Mouse (Mus musculus): ENCODE data around the gene Ppm1d. TPM values are rescaled to one million over a fixed set of nuclear protein-coding genes. Genes with fewer than 3 reads are reported as not detected.
A peak's percentile ranks its signal among the peaks of the same experiment; 100 is the strongest.

The Ppm1d gene
- polyA plus RNA-seq, 1 experiment from 2014 or later, result 18.1 TPM

DNA sequence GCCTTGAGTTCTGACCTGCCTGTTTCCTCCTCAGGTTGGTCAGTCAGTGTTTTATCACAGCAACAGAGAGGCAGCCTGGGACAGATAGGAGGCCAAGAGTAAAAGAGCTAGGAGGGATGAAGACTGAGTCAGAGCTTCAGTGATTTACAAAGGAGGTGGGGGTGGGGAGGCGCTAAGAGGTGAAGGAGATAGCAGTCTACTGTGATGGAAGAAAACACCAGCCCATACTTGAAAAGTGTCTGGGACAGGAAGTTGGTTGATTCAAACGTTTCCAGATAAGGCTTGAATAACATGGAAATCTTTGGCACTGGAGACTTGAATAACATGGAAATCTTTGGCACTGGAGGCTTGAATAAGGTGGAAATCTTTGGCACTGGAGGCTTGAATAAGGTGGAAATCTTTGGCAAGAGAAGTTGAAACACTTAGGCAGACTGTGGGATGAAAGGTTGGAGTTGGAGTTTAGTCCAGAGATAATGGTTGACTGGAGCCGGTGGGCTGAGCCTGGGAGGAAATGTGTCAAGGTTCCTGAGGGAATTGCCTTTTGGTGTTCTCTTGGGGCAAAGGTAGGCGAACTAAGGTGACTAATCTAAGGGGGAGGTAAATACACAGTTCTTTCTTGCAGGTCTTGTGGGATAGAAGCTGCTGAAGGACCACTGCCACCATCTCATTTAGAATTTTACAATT, 4.3 kb upstream of the Ppm1d start:
- Histone ChIP-seq H3K36me3 (replicated peaks) (no peaks in the 10 kb centered on the region), H3K27me3 (replicated peaks) (no peaks in the 10 kb centered on the region), H3K9me3 (no peaks in the 10 kb centered on the region), H3K4me2 (no peak overlapping the region), H3K4me3 (no peak overlapping the region), H3K27ac (no peak overlapping the region), H3K4me1 (peaks cover 7% of the 10 kb centered on the region; the same call in 1 of the 2 replicates), H3K9ac (no peak overlapping the region)
- no peak for ATAC-seq (replicated peaks)
- 78% methylated on average over 4 of the region's 4 CpGs for WGBS

DNA sequence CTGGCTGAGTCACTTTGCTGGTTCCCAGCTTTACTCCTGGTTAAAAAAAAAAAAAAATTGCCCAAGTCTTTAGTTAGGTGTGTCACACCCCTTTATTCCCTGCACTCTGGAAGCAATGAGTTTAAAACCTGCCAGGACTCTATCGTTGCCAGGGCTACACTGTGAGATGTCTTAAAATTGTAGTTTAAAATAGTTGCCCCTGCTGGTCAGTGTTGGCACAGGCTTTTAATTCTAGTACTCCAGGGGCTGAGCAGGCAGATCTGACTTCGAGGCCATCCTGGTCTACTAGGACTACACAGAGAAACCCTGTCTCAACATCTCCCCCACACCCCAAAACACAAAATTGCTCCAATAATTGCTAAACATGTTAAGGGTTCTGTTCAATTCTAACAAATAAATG, 2.2 kb upstream of the Ppm1d start:
- WGBS, result 76% methylated on average over 2 of the region's 2 CpGs
- no peak overlapping the region for H3K27ac ChIP-seq
- ATAC-seq (replicated peaks), result no peak
- H3K36me3 ChIP-seq (replicated peaks), result no peaks in the 10 kb centered on the region
- no peak overlapping the region for H3K4me2 ChIP-seq
- peaks cover 25% of the 10 kb centered on the region for H3K4me1 ChIP-seq
- H3K27me3 ChIP-seq (replicated peaks), result no peaks in the 10 kb centered on the region
- H3K9me3 ChIP-seq, result no peaks in the 10 kb centered on the region
- no peak overlapping the region for H3K9ac ChIP-seq
- H3K4me3 ChIP-seq, result no peak overlapping the region

DNA sequence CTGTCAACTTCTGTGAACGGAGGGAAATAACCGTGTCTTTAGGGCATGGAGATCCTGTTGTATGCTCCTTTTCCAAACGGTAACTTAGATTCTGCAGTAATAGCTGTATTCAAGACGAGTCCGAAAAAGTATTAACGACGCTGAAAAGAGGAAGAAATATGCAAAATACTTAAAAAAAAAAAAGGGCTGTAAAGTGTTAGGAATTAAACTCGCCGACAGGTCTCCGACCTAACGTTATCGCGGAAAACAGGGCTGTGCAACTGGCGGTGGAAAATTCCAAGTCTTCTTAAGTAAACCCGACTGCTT, 684 bp upstream of the Ppm1d start:
- peak overlapping the region; percentile 49; the same call in 1 of the 2 replicates for H3K9ac ChIP-seq
- no peaks in the 10 kb centered on the region for H3K9me3 ChIP-seq
- under 1% methylated on average over 15 of the region's 15 CpGs for WGBS
- ATAC-seq (replicated peaks), result no peak
- peak overlapping the region; percentile 64 for H3K27ac ChIP-seq
- H3K4me2 ChIP-seq, result peak overlapping the region; percentile 98
- H3K4me3 ChIP-seq, result peak overlapping the region; percentile 69
- H3K4me1 ChIP-seq, result peaks cover 31% of the 10 kb centered on the region
- no peaks in the 10 kb centered on the region for H3K27me3 ChIP-seq (replicated peaks)
- no peaks in the 10 kb centered on the region for H3K36me3 ChIP-seq (replicated peaks)

DNA sequence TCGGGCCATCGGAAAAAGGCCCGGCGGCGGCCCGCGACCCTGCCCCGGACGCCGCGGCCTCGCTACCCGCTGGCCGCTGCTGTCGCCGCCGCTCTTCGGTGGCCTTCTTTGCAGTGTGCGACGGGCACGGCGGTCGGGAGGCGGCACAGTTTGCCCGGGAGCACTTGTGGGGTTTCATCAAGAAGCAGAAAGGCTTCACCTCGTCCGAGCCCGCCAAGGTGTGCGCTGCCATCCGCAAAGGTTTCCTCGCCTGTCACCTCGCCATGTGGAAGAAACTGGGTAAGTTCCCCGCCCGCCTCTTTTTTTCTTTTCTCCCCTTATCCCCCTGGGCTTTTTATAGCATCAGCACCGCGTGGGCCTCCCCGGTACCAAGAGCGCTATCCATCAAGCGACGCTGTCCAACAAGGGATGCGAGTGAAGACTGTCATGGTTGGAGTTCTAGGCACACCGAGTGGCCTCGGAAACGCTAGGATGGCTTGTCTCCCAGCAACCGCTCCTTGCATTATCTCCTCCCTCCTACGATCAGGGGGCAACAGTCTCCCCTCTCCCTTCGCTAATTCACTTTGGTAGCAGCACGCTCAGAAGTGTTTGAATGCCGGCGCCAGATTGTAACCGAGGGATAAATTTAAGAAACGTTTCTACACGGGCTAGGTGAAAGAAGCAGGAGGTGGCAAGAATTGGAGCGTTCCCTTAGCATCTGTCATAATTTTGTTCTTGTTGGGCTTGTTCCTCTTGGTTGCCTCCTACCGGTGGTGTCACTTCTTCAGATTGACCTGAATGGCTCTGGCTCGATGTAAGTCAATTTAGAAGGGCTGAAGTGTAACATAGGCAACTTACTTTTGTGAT, 824 bp downstream of the Ppm1d start:
- peak overlapping the region; percentile 65 for H3K4me2 ChIP-seq
- H3K4me3 ChIP-seq, result peak overlapping the region; percentile 69
- no peaks in the 10 kb centered on the region for H3K27me3 ChIP-seq (replicated peaks)
- ATAC-seq (replicated peaks), result peak; percentile 68
- no peaks in the 10 kb centered on the region for H3K9me3 ChIP-seq
- peak overlapping the region; percentile 90 for H3K27ac ChIP-seq
- H3K4me1 ChIP-seq, result peaks cover 31% of the 10 kb centered on the region
- peak overlapping the region; percentile 61 for H3K9ac ChIP-seq
- under 1% methylated on average over 56 of the region's 56 CpGs for WGBS
- no peaks in the 10 kb centered on the region for H3K36me3 ChIP-seq (replicated peaks)

DNA sequence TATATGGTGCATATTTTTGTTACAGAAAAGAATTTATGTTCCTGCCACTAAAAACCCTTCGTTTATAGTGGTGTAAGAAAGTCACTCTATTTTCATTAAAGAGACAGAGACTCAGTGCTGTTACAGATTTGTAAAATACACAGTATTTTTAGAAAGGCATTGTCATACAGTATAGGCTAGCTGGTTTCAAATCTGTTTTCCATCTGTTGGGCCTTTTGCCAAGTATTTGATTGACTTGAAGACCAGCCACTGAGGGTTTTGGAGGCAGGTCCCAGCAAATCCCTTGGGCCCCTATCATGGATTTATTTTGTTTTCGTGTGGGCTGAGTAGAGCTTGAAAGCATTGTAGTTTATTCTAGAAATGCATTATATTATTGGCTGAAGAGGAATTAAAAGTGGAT, 1.8 kb downstream of the Ppm1d start:
- peaks cover 31% of the 10 kb centered on the region for H3K4me1 ChIP-seq
- peak overlapping the region; percentile 69 for H3K4me3 ChIP-seq
- H3K9me3 ChIP-seq, result no peaks in the 10 kb centered on the region
- 25% methylated on average over 2 of the region's 2 CpGs for WGBS
- ATAC-seq (replicated peaks), result no peak
- 0 out of 2 replicates have a peak overlapping the region, but pooled peaks have one; percentile 29 for H3K27ac ChIP-seq
- H3K27me3 ChIP-seq (replicated peaks), result no peaks in the 10 kb centered on the region
- H3K36me3 ChIP-seq (replicated peaks), result no peaks in the 10 kb centered on the region
- peak overlapping the region; percentile 61; the same call in 1 of the 2 replicates for H3K9ac ChIP-seq
- peak overlapping the region; percentile 65 for H3K4me2 ChIP-seq

DNA sequence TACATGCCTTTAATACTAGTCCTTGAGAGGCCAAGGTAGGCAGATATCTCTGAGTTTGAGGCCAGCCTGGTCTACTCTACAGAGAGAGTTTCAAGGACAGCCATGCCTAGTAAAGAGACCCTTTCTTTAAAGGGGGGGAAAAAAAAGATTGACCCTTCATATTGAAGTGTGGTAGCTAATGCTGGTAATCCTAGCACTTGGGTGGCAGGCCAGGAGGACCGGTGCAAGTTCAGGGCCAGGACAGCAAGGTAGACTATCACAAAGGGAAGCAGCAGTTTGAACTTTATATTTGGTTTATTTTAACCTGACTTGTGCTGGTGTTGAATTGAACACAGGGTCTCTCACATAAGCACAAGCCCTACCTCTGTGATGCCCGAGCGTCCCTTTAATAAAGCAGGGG, 2.3 kb downstream of the Ppm1d start:
- ATAC-seq (replicated peaks), result no peak
- H3K4me1 ChIP-seq, result peaks cover 31% of the 10 kb centered on the region

DNA sequence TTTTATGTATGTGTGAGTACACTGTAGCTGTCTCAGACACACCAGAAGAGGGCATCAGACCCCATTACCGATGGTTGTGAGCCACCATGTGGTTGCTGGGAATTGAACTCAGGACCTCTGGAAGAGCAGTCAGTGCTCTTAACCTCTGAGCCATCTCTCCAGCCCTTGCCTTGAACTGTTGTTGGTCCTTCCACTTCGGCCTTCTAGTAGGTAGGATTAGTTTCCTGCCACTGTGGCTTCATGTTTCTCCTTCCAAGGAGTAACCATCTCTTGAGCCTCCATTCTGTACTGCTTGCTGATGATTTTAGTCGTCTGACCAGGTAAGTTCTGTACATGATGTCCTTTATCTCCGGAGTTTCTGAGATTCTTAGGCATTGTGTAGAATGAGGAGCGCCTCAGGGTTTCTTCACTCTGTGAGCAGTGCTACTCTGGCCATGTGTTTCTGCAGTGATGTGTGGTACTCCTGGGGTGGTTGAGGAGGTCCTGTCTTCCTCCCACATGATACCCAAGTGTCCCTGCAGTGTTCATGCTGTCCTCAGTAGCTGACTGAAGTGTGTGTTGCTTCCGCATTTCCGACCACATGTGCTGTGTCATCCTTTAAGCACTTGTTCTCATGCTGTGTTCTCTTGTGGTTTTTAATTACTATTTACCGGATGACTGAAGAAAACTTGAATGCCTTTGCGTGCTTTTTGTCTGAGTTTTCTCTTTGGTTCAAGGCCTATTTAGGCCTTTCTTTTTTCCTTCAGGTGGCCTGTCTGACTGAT, 12.7 kb downstream of the Ppm1d start:
- 86% methylated on average over 9 of the region's 9 CpGs for WGBS
- ATAC-seq (replicated peaks), result no peak
- no peak overlapping the region for H3K4me2 ChIP-seq

More for the DNA sequence above, 2.3 kb downstream of the Ppm1d start:
- H3K27me3 ChIP-seq (replicated peaks), result no peaks in the 10 kb centered on the region
- no peak overlapping the region for H3K9ac ChIP-seq
- no peaks in the 10 kb centered on the region for H3K36me3 ChIP-seq (replicated peaks)
- no peak overlapping the region for H3K27ac ChIP-seq
- peak overlapping the region; percentile 69 for H3K4me3 ChIP-seq
- WGBS, result 85% methylated on average over 3 of the region's 3 CpGs
- H3K4me2 ChIP-seq, result peak overlapping the region; percentile 65
- H3K9me3 ChIP-seq, result no peaks in the 10 kb centered on the region

DNA sequence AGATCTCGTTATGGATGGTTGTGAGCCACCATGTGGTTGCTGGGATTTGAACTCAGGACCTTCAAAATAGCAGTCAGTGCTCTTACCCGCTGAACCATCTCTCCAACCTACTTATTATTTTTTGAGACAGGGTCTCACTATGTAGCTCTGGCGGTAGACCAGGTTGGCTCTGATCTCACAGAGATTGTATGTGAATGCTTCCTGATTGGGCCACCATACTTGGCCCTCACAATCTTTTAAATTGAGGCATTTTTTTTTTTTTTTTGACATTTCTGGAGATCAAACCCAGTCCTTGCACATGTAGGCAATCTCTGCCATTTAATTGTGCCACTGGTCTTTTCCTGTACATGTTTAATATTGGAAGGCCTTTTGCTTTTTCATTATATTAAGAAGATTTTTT, 17.7 kb downstream of the Ppm1d start:
- ATAC-seq (replicated peaks), result no peak

More for the DNA sequence above, 12.7 kb downstream of the Ppm1d start:
- Histone ChIP-seq H3K27me3 (replicated peaks) (no peaks in the 10 kb centered on the region), H3K4me3 (no peak overlapping the region), H3K9me3 (no peaks in the 10 kb centered on the region), H3K9ac (no peak overlapping the region), H3K4me1 (no peaks in the 10 kb centered on the region), H3K27ac (no peak overlapping the region), H3K36me3 (replicated peaks) (no peaks in the 10 kb centered on the region)

DNA sequence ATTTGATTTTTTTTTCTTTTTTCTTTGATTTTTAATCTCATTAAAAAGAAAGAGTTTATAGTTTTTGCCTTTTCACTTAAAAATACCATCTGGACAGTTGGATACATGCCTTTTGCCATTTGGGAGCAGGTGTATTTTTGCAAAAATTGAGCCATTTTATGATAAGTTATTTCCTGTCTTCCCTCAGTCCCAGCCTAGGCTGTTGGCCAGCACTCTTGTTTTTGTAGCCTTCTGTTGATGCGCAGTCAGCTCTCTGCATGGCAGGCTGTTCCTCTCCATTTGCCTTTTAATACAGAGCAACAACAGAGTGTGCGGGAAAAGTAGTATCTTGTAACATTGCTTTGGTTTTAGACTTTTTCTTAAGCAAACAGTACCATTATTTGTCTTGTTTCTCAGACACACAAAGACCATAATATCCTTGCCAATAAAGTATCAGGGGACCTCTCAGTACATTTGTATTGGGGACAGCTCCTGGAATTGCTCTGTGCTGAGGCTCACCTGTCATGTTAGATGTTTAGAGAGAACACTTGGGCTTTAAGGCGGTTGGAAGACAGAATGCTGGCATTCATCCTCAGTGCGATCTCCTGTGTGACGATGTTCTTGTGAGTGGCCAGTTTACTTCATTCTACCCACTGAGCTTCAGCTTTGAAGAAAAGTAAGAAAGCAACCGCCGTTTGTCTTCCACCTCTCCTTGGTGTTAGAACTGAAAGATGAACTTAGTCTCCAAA, 18.3 kb downstream of the Ppm1d start:
- Histone ChIP-seq H3K9ac (no peak overlapping the region), H3K9me3 (no peaks in the 10 kb centered on the region), H3K27me3 (replicated peaks) (no peaks in the 10 kb centered on the region), H3K36me3 (replicated peaks) (peaks cover 10% of the 10 kb centered on the region), H3K27ac (no peak overlapping the region), H3K4me1 (no peaks in the 10 kb centered on the region), H3K4me2 (no peak overlapping the region), H3K4me3 (no peak overlapping the region)
- WGBS, result 87% methylated on average over 7 of the region's 7 CpGs
- ATAC-seq (replicated peaks), result no peak

More for the DNA sequence above, 17.7 kb downstream of the Ppm1d start:
- no peaks in the 10 kb centered on the region for H3K27me3 ChIP-seq (replicated peaks)
- H3K9ac ChIP-seq, result no peak overlapping the region
- 96% methylated on average over 3 of the region's 3 CpGs for WGBS
- no peak overlapping the region for H3K4me2 ChIP-seq
- H3K27ac ChIP-seq, result no peak overlapping the region
- H3K9me3 ChIP-seq, result no peaks in the 10 kb centered on the region
- H3K4me1 ChIP-seq, result no peaks in the 10 kb centered on the region
- peaks cover 6% of the 10 kb centered on the region for H3K36me3 ChIP-seq (replicated peaks)
- H3K4me3 ChIP-seq, result no peak overlapping the region

DNA sequence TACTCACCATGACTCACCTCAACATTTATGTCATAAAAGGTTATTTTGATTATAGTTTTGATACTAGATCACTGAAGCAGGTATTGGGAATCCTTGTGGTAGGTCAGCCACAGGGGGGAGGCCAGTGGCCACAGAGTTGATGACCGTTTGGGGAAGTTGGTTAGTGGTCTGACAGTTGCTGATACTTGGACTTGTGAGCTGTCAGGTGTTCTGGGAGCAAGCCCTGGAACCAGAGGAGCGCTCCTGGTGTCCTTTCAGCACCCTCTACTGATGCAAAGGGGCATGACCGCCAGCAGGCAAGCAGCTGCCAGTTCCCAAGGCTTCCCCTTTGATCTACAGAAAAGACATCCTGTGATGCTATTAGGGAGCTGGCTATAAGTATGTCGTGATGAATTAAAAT, 23.7 kb downstream of the Ppm1d start:
- no peaks in the 10 kb centered on the region for H3K9me3 ChIP-seq
- H3K4me2 ChIP-seq, result no peak overlapping the region
- no peaks in the 10 kb centered on the region for H3K27me3 ChIP-seq (replicated peaks)
- no peak overlapping the region for H3K9ac ChIP-seq
- no peak for ATAC-seq (replicated peaks)
- H3K4me3 ChIP-seq, result no peak overlapping the region
- peaks cover 20% of the 10 kb centered on the region for H3K36me3 ChIP-seq (replicated peaks)
- H3K4me1 ChIP-seq, result no peaks in the 10 kb centered on the region
- WGBS, result 51% methylated on average over 4 of the region's 4 CpGs
- H3K27ac ChIP-seq, result no peak overlapping the region

DNA sequence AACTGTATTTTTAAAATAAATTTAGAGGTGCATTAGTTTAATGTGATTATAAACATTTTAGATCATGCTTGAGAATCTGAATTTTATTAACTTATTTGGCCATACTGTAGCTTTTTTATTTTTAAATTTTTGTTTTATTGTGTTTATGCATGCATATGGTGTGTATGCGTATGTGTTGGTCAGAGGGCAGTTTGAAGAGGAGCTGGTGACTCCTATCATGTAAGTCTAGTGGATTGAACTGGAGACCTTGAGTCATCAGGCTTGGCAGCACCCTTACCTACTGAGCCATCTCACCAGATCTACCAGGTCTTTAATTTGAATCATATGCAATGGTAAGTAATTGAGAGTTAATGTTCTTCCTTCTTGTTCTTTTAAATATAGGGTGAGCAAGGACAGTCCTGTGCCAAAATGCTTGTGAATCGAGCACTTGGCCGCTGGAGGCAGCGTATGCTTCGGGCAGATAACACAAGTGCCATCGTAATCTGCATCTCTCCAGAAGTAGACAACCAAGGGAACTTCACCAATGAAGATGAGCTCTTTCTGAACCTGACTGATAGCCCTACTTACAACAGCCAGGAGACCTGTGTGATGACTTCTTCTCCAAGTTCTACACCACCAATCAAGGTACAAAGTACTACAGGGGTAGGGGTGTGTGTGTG, 28.3 kb downstream of the Ppm1d start:
- H3K36me3 ChIP-seq (replicated peaks), result peaks cover 17% of the 10 kb centered on the region; the same call in 1 of the 2 replicates
- no peak overlapping the region for H3K4me2 ChIP-seq
- no peak overlapping the region for H3K9ac ChIP-seq
- H3K9me3 ChIP-seq, result no peaks in the 10 kb centered on the region
- H3K27me3 ChIP-seq (replicated peaks), result no peaks in the 10 kb centered on the region
- 96% methylated on average over 6 of the region's 6 CpGs for whole genome bisulfite sequencing
- no peak overlapping the region for H3K4me3 ChIP-seq
- ATAC-seq (replicated peaks), result no peak
- H3K27ac ChIP-seq, result no peak overlapping the region
- no peaks in the 10 kb centered on the region for H3K4me1 ChIP-seq
